Mouse (Mus musculus) stomach, embryonic 14.5 days (tissue): Measurements from ENCODE around the gene Agt. TPM values are rescaled to one million over a fixed set of nuclear protein-coding genes. Genes with fewer than 3 reads are reported as not detected.

Experiments
- ATAC-seq: fragments of 200-750 bp; cut with Nextera tagmentation; 2 replicates; pipeline ENCODE4 v1.8.0; 2017; ENCODE audit warnings: low read depth, moderate TSS enrichment; ENCODE audit not compliant: insufficient number of reproducible peaks, insufficient read depth, low FRiP score
- H3K27ac ChIP-seq: fragments of 300-500 bp; sonication (generic); 2 replicates; pipeline ENCODE4 v1.5.1; 2014; ENCODE audit warnings: mild to moderate bottlenecking, low read length, moderate library complexity, mixed read lengths
- H3K27me3 ChIP-seq: fragments of 300-500 bp; sonication (generic); 2 replicates; pipeline ENCODE4 v1.6.1; 2014; ENCODE audit warnings: low read length, control low read depth, mixed read lengths; ENCODE audit not compliant: control insufficient read depth, insufficient read depth
- H3K36me3 ChIP-seq: fragments of 300-500 bp; sonication (generic); 2 replicates; pipeline ENCODE4 v1.6.1; 2014; ENCODE audit warnings: mild to moderate bottlenecking, control low read depth, low read length, moderate library complexity, mixed read lengths; ENCODE audit not compliant: control insufficient read depth, insufficient read depth
- H3K4me1 ChIP-seq: fragments of 300-500 bp; sonication (generic); 2 replicates; pipeline ENCODE4 v1.6.1; 2014; ENCODE audit warnings: low read length, control low read depth, mixed read lengths; ENCODE audit not compliant: control insufficient read depth, insufficient read depth
- H3K4me2 ChIP-seq: fragments of 300-500 bp; sonication (generic); replicated peaks from 2 replicates; pipeline ENCODE4 v1.6.1; 2014; ENCODE audit warnings: low read depth, low read length, control low read depth
- H3K4me3 ChIP-seq: fragments of 300-500 bp; sonication (generic); 2 replicates; pipeline ENCODE4 v1.5.1; 2014; ENCODE audit warnings: low read depth, low read length, control low read depth
- H3K9ac ChIP-seq: fragments of 300-500 bp; sonication (generic); replicated peaks from 2 replicates; pipeline ENCODE4 v1.6.1; 2014; ENCODE audit warnings: low read depth, mild to moderate bottlenecking, control low read depth, low read length, moderate library complexity, mixed read lengths
- H3K9me3 ChIP-seq: fragments of 300-500 bp; sonication (generic); 2 replicates; pipeline ENCODE4 v1.6.1; 2016; ENCODE audit warnings: low read depth, low read length, control low read depth; ENCODE audit not compliant: control insufficient read depth
- WGBS: fragments of 180-500 bp; shearing (Covaris S2); extraction: QIAGEN DNeasy Blood & Tissue Kit; methylation state at CpG from one replicate; pipeline ENCODE4 v1.1.7; 2014; 5-methylcytosine and 5-hydroxymethylcytosine counted together
- polyA plus RNA-seq: library from polyadenylated mRNA; unstranded; fragments of >200 nt; fragmentation: Nextera tagmentation; extraction: Ambion mirVana; gene quantifications from 2 replicates; pipeline ENCODE4 v1.2.1, GENCODE M21; 2014

Gene Agt
- polyA plus RNA-seq, 1 experiment from 2014 or later: 1.8 TPM

- Histone ChIP-seq H3K9ac (no peak overlapping the region), H3K4me3 (no peak overlapping the region), H3K27ac (no peak overlapping the region), H3K4me1 (no peaks in the 10 kb centered on the region), H3K27me3 (no peaks in the 10 kb centered on the region), H3K4me2 (no peak overlapping the region), H3K9me3 (no peaks in the 10 kb centered on the region), H3K36me3 (peaks cover 72% of the 10 kb centered on the region)
- ATAC-seq: no peak
- WGBS: 93% methylated on average over 7 of the region's 7 CpGs
Observed at GRCm38 (mm10) chr8:124546815-124547214, 22.7 kb downstream of the Agt start.

GRCm38 (mm10) chr8:124546371-124546770 is 23.1 kb downstream of the Agt start:
- H3K27me3 ChIP-seq: no peaks in the 10 kb centered on the region
- H3K4me2 ChIP-seq: no peak overlapping the region
- H3K4me3 ChIP-seq: no peak overlapping the region
- H3K36me3 ChIP-seq: peaks cover 76% of the 10 kb centered on the region
- ATAC-seq: no peak
- H3K27ac ChIP-seq: no peak overlapping the region
- no peak overlapping the region for H3K9ac ChIP-seq
- no peaks in the 10 kb centered on the region for H3K9me3 ChIP-seq
- no peaks in the 10 kb centered on the region for H3K4me1 ChIP-seq
- 87% methylated on average over 6 of the region's 6 CpGs for WGBS

GRCm38 (mm10) chr8:124543272-124543671 is 26.2 kb downstream of the Agt start:
- no peak overlapping the region for H3K4me3 ChIP-seq
- no peak overlapping the region for H3K27ac ChIP-seq
- H3K27me3 ChIP-seq: no peaks in the 10 kb centered on the region
- no peak overlapping the region for H3K9ac ChIP-seq
- 94% methylated on average over 5 of the region's 5 CpGs for WGBS
- no peaks in the 10 kb centered on the region for H3K4me1 ChIP-seq
- no peaks in the 10 kb centered on the region for H3K9me3 ChIP-seq
- H3K36me3 ChIP-seq: peaks cover 72% of the 10 kb centered on the region
- no peak overlapping the region for H3K4me2 ChIP-seq
- no peak for ATAC-seq

GRCm38 (mm10) chr8:124542001-124542400 is 27.5 kb downstream of the Agt start:
- ATAC-seq: no peak
- Histone ChIP-seq H3K27ac (no peak overlapping the region), H3K36me3 (peaks cover 72% of the 10 kb centered on the region), H3K27me3 (no peaks in the 10 kb centered on the region), H3K4me3 (no peak overlapping the region), H3K4me2 (no peak overlapping the region), H3K9ac (no peak overlapping the region), H3K4me1 (no peaks in the 10 kb centered on the region), H3K9me3 (no peaks in the 10 kb centered on the region)
- 94% methylated on average over 4 of the region's 4 CpGs for WGBS

GRCm38 (mm10) chr8:124540906-124541305 is 28.6 kb downstream of the Agt start:
- 81% methylated on average over 12 of the region's 12 CpGs for WGBS
- Histone ChIP-seq H3K27ac (no peak overlapping the region), H3K4me2 (no peak overlapping the region), H3K9ac (no peak overlapping the region), H3K27me3 (no peaks in the 10 kb centered on the region), H3K4me1 (no peaks in the 10 kb centered on the region), H3K9me3 (no peaks in the 10 kb centered on the region), H3K4me3 (no peak overlapping the region), H3K36me3 (peaks cover 73% of the 10 kb centered on the region)
- peak; percentile 74 for ATAC-seq

- Histone ChIP-seq H3K27ac (no peak overlapping the region), H3K4me1 (no peaks in the 10 kb centered on the region), H3K4me3 (no peak overlapping the region), H3K36me3 (peaks cover 57% of the 10 kb centered on the region), H3K27me3 (no peaks in the 10 kb centered on the region), H3K4me2 (no peak overlapping the region), H3K9ac (no peak overlapping the region), H3K9me3 (no peaks in the 10 kb centered on the region)
- no peak for ATAC-seq
- WGBS: 78% methylated on average over 5 of the region's 5 CpGs
Observed at GRCm38 (mm10) chr8:124535451-124535850, 34.1 kb downstream of the Agt start.

- no peaks in the 10 kb centered on the region for H3K9me3 ChIP-seq
- ATAC-seq: no peak
Observed at GRCm38 (mm10) chr8:124532626-124533025, 36.9 kb downstream of the Agt start.

GRCm38 (mm10) chr8:124530996-124531395 is 38.5 kb downstream of the Agt start:
- ATAC-seq: no peak
- Histone ChIP-seq H3K27ac (no peak overlapping the region), H3K27me3 (no peaks in the 10 kb centered on the region), H3K9ac (no peak overlapping the region), H3K4me1 (no peaks in the 10 kb centered on the region), H3K9me3 (no peaks in the 10 kb centered on the region), H3K4me2 (no peak overlapping the region), H3K4me3 (no peak overlapping the region), H3K36me3 (peaks cover 55% of the 10 kb centered on the region)
- WGBS: 89% methylated on average over 4 of the region's 4 CpGs

More at GRCm38 (mm10) chr8:124532626-124533025, 36.9 kb downstream of the Agt start:
- Histone ChIP-seq H3K27me3 (no peaks in the 10 kb centered on the region), H3K4me1 (no peaks in the 10 kb centered on the region), H3K4me2 (no peak overlapping the region), H3K9ac (no peak overlapping the region), H3K36me3 (peaks cover 47% of the 10 kb centered on the region), H3K27ac (no peak overlapping the region), H3K4me3 (no peak overlapping the region)
- 91% methylated on average over 3 of the region's 3 CpGs for WGBS

GRCm38 (mm10) chr8:124530556-124530955 is 39.0 kb downstream of the Agt start:
- WGBS: 96% methylated on average over 7 of the region's 7 CpGs
- no peak overlapping the region for H3K4me2 ChIP-seq

More at GRCm38 (mm10) chr8:124530556-124530955, 39.0 kb downstream of the Agt start:
- no peaks in the 10 kb centered on the region for H3K27me3 ChIP-seq
- no peak overlapping the region for H3K4me3 ChIP-seq
- H3K4me1 ChIP-seq: no peaks in the 10 kb centered on the region
- no peak for ATAC-seq
- peaks cover 55% of the 10 kb centered on the region for H3K36me3 ChIP-seq
- H3K9ac ChIP-seq: no peak overlapping the region
- no peaks in the 10 kb centered on the region for H3K9me3 ChIP-seq
- no peak overlapping the region for H3K27ac ChIP-seq
